Mouse (Mus musculus) lung, postnatal 14 days (tissue): Measurements from ENCODE around the gene Arpc2.

Experiments used
- DNase-seq: peaks from one replicate; pipeline ENCODE4 v3.0.0; 2021

Gene Arpc2

GRCm38 (mm10) chr1:74235938-74236589 lies at the start of gene Arpc2:
Arpc2 (plus strand) TSS chr1:74236084.
- peak; percentile 97 for DNase-seq

DNA sequence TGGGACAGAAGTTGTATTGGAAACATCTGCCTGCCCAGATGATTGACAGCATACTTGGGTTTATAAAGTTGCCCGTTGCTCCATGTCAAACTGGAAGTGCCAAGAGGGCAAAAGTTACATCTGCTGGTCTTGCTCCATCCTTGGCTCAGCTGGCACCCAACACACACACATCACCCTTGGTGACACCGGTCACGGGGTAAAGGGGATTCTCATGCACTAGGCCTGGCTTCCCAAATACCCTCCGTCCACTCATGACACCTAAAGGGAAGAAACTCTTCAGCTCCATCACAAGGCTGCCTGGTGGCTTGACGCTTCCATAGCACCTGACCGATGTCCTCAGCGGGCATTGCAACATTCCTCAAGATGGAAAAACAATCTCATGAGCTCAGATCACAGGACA lies 45.4 kb upstream of the Arpc2 start:
- no peak for DNase-seq

DNA sequence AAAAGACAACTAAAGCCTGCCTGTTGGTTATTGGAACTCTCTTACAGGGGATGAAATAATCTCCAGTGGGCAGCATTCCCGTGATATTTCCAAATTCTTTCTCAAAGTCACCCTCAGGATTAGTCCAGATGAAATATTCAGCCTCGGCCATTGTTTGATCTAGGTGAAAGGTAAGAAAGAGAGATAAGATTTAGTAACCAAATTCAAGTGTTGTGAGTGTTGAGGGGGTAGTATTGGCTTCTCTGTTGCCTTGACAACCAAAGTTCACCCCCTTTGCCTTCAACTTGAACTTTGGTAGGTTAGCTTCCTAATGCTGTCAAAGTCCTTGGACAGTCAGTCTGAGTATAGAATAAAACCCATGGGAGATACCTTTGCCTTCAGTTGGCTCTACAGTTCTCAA lies 43.2 kb upstream of the Arpc2 start:
- DNase-seq = no peak

GRCm38 (mm10) chr1:74194445-74194844 lies 41.4 kb upstream of the Arpc2 start, which contains the start of gene Cxcr1:
Cxcr1 (minus strand) TSS chr1:74194631.
- DNase-seq = no peak

DNA sequence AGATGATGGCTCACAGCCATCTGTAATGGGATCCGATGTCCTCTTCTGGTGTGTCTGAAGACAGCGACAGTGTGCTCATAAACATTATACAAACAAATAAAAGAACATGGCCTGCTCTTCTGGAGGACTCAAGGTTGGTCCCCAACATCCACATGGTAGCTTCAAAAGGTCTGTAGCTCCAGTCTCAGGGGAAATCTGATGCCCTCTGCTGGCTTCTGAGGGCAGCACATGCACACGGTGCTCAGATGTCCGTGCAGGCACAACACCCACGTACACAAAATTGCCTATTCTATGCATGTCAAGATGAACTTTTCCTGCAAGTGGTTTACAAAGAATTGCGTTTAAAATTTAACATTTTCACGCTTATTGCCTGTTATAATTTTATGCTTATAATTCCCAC lies 39.9 kb upstream of the Arpc2 start:
- peak; percentile 50 for DNase-seq

DNA sequence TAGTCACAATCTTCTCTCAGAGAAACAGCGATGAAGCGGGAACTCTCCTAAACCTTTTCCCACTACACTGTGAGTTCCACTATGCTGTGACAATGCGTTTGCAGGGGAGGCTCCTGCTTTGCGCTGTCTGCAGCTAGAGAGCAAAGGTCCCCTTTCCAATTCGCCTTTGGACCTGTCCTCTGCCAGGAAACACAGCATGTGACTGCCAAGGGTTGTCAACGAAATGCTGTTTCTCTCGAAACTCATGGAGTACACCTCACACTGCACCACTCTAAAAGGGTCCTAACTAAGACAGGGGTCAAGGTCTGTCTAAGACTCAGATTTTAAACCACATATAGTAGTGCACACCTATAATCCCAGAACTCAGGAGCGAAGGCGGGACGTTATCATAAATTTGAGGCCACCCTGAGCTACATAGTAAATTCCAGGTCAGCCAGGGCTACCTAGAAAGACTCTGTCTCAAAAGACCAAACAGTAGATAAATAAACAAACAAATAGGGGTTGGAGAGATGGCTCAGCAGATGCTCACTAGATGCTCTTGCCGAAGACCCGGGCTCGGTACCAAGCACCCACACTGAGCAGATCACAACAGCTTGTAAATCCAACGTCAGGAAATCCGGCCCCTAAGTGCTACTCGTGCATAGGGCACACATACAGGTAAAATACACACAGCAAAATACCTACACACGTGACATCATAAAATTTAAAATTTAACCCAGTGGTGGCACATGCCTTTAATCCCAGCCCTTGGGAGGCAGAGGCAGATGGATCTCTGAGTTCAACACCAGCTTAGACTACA lies 39.1 kb upstream of the Arpc2 start:
- no peak for DNase-seq

- DNase-seq = no peak
Observed at GRCm38 (mm10) chr1:74197726-74198470, 38.0 kb upstream of the Arpc2 start.

DNA sequence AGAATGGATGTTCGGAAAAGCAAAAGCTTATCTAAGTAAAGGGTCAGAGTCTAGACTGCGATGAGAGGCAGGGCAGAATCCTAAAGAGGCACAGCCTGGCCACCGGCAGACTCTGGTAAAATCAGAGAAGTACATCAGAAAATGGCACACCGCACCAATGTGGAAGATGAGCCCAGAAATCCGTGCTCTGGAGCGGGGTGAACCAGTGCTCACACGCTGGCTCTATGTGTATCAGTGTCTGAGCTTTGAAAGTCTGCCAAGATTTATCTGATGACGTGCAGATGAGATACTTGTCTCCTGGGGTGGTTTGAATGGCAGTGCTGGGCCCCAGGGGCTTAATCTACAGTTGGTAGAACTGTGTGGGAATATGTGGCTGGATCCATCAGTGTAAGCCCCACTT lies 36.8 kb upstream of the Arpc2 start:
- DNase-seq = no peak

DNA sequence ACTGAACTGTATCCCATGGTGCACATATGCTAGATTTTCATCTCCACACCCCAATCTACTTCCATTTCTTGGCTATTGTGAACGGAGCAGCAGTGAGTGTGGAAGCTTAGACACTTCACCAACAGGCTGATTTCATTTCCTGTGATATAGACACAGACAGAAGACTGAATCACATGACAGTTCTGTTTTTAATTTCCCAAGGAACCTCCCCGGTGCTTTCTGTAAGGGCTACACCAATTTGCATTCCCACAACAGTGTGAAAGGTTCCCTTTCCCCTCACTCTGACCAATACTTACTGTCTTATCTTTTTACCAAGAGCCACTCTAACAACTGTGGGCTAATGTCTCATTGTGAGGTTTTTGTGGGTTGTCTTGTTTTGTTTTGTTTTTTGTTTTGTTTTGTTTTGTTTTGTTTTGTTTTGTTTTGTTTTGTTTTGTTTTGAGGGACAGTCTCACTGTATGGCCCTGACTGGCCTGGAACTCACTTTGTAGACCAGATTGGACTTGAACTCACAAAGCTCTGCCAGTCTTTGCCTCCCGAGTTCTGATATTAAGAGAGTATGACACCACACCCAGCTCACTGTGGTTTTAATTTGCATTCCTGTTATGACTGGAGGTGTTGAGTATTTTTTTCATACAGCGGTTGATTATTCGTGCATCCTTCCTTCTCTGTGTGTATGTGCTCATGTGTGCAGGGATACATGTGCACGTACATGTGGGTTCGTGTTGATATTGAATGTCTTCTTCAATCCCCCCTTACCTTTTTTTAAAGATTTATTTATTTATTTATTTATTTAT lies 34.6 kb upstream of the Arpc2 start:
- DNase-seq = no peak

GRCm38 (mm10) chr1:74203457-74203856 lies 32.4 kb upstream of the Arpc2 start:
- DNase-seq = no peak

- DNase-seq = peak; percentile 51
Observed at GRCm38 (mm10) chr1:74205881-74206280, 30.0 kb upstream of the Arpc2 start.

- no peak for DNase-seq
Observed at GRCm38 (mm10) chr1:74206642-74207041, 29.2 kb upstream of the Arpc2 start.

DNA sequence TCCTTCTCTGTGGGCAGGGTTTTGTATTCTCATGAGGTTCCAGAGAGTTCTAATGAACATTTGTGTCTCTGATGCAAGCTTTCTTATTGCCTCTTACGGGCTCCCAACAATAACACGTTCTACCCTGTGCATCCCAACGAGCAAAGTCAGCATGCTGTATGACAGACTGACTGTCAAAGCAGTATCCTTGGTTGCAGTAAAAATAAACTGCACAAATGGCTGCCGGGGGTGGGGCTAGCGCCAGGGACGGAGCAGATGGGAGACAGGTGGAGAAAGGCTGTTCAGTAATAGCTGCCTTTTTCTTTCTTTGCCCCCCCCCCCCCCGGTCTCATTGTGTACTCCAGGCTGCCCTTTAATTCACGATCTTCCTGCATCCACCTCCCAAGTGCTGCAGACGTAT lies 28.0 kb upstream of the Arpc2 start:
- DNase-seq = peak; percentile 21

DNA sequence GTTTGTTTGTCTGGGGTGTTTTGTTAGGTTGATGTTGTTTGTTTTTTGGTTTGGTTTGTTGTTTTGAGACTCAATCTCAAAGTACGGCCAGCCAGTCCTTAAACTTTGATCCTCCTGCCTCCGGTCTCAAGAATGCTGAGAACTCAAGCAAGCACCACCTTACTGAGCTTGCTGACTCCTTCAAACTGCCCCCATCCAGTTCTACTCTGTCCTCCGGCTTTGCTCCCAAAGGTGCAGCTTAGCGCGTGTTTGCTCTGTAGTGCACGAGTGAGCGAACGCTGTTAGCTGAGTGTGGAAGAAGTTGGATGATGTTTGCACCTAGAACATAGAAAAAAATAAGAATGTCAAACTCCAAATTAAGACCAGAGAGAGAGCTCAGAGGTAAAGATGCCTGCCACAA lies 26.9 kb upstream of the Arpc2 start:
- DNase-seq = no peak

DNA sequence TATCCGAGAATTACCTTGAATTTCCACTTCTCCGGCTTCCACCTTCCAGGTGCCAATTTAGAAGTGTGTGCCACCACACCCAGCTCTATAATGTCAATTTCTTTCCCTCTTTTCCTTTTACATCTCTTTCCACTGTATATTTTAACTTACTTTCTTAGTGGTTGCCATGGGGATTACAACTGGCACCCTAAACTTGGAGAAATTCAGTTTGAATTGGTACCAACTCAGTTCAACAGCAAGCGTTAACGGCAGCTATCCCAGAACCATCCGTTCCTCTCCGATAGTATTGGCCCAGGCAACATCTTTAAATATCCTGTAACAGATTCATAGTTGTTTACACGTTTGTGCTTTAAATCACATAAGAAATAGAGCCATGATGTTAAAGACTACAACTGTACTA lies 16.0 kb upstream of the Arpc2 start:
- no peak for DNase-seq

- DNase-seq = peak; percentile 43
Observed at GRCm38 (mm10) chr1:74227317-74227716, 8.6 kb upstream of the Arpc2 start.

DNA sequence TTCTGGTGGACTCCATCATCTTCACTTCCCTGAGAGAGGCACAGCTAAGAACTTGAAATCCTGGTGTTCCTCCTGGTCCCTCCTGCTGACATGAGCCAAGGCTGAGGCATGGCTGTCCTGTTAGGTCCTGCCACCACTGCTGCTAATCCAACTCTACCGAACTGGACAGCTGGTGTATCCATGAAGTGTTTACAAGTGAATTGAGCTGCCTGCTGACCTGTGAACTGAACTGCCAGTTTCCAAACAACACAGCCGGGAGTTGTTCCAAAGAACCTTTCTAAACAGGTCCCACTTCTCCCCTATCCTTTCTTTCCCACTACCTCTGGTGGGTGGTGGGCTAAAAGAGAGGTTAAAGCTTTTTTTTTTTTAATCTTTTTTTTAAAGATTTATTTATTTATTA lies 5.9 kb upstream of the Arpc2 start:
- no peak for DNase-seq

GRCm38 (mm10) chr1:74230992-74231391 lies 4.9 kb upstream of the Arpc2 start:
- DNase-seq = no peak

DNA sequence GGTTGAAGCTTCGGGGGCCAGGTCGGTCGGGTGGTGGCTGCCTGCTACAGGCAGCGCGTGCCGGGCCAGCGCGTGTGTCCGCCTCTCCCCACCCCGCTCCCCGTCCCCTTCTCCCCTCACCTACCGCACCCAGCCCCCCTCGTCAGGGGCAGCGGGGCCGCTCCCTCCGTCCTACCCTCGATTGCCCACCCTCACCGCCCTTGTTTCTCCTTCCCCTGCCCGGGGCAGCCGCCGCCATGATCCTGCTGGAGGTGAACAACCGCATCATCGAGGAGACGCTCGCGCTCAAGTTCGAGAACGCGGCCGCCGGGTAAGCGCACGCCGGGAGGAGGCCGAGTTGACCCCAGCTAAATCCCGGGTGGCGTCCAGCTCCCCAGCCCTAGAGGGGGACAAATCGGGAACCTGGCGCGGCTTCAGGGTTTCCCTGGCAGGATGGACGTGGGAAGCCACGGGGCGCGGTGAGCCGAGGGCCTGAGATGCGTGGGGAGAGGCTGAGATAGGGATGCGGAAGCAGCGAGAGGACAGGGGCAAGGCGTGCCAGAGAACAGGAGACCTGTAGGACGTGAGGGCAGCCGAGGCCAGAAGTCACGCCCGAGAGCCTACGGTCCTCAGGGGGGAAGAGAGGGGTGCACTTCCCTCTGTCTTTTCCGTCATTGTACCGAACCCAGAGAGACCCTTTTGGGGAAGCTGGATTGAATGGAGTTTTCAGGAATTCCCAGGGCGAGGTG lies 870 bp downstream of the Arpc2 start:
- DNase-seq = peak; percentile 64

DNA sequence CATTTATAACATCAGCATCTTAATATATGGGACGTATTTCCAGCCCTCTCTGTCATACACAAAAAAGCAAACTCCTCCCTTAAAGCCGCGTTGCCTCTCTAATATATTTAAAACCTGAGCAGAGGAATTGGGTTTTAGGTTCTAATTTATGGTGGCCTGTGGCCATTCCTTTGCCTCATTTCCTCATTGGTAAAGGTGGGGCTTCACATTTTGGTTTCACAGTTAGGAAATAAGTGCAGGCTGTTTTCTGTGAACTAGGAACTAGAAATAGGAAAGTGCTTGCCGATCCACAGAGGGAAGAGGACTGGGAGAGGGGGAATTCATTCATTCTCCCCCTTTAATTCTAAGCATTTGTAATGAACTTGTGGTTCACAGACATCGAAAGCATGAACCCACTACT lies 1.8 kb downstream of the Arpc2 start:
- DNase-seq = no peak

DNA sequence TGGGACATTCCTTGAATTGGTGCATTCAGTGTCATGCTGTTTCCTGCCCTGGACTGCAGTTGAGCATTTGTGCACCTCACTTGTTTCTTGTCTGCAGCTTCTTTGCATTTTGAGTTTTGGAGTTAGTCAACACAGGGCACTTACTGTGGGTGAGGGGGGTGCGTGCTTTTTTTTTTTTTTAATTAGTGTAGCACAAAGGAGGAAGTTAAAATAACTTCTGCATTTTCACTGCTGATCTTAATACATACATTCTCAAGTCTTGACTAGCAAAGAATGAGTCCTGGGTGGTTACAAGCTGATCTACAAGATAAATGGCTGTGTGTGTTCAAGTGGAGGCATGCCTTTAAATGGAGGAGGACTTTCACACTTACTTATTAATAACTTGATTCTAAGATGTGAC lies 2.3 kb downstream of the Arpc2 start:
- no peak for DNase-seq

GRCm38 (mm10) chr1:74239162-74239561 lies 3.3 kb downstream of the Arpc2 start:
- DNase-seq = no peak
